Mouse (Mus musculus) brown adipose tissue, adult 24 weeks (tissue): ENCODE results near the gene Inhbe. TPM values are rescaled to one million over a fixed set of nuclear protein-coding genes. Genes with fewer than 3 reads are reported as not detected.
"Not testable (repeated sequence)": the region's sequence is repeated elsewhere in the genome, so short reads cannot be mapped to it uniquely, and the experiment has no call there.

ENCODE experiments used
- H3K27ac ChIP-seq: fragments of 200-500 bp; replicated peaks from 2 replicates; pipeline ENCODE4 v1.5.1; 2012; ENCODE audit warnings: low read depth, mild to moderate bottlenecking, low read length
- H3K4me1 ChIP-seq: fragments of 200-500 bp; 2 replicates; pipeline ENCODE4 v1.6.1; 2012; ENCODE audit warnings: low read length, mixed read lengths; ENCODE audit not compliant: control insufficient read depth, insufficient read depth, insufficient read length
- H3K4me3 ChIP-seq: fragments of 200-500 bp; 2 replicates; pipeline ENCODE4 v1.5.1; 2012; ENCODE audit warnings: low read depth, mild to moderate bottlenecking, low read length, moderate library complexity; ENCODE audit not compliant: insufficient read depth
- polyA plus RNA-seq: library from polyadenylated mRNA; stranded (reverse); fragments of >200 nt; gene quantifications from 2 replicates; pipeline ENCODE4 v1.2.4, GENCODE M21; 2012; ENCODE audit not compliant: missing spikeins, insufficient read depth, insufficient read length

The Inhbe gene
- polyA plus RNA-seq, 1 experiment, result not detected

- Histone ChIP-seq H3K4me1 (no peaks in the 10 kb centered on the region), H3K4me3 (no peak overlapping the region), H3K27ac (no peak overlapping the region)
Measured at GRCm38 (mm10) chr10:127319969-127320368, 34.2 kb downstream of the Inhbe start.

- H3K27ac ChIP-seq, result no peak overlapping the region
- H3K4me3 ChIP-seq, result no peak overlapping the region
- no peaks in the 10 kb centered on the region for H3K4me1 ChIP-seq
Measured at GRCm38 (mm10) chr10:127318009-127318408, 36.2 kb downstream of the Inhbe start.

- no peak overlapping the region for H3K4me3 ChIP-seq
- H3K27ac ChIP-seq, result no peak overlapping the region
- H3K4me1 ChIP-seq, result no peaks in the 10 kb centered on the region
Measured at GRCm38 (mm10) chr10:127317277-127317676, 36.9 kb downstream of the Inhbe start.

- not testable (repeated sequence) for H3K27ac ChIP-seq, H3K4me1 ChIP-seq, H3K4me3 ChIP-seq
Measured at GRCm38 (mm10) chr10:127314950-127315349, 39.3 kb downstream of the Inhbe start.

GRCm38 (mm10) chr10:127313516-127313915, 40.7 kb downstream of the Inhbe start:
- H3K4me1 ChIP-seq, H3K4me3 ChIP-seq: not testable (repeated sequence)

GRCm38 (mm10) chr10:127312858-127313257, 41.4 kb downstream of the Inhbe start:
- Histone ChIP-seq H3K4me3 (no peak overlapping the region), H3K27ac (peak overlapping the region; percentile 4; the same call in 1 of the 2 replicates), H3K4me1 (peaks cover 3% of the 10 kb centered on the region; the same call in 1 of the 2 replicates)

More at GRCm38 (mm10) chr10:127313516-127313915, 40.7 kb downstream of the Inhbe start:
- H3K27ac ChIP-seq, result not testable (repeated sequence)

GRCm38 (mm10) chr10:127312356-127312676, 41.9 kb downstream of the Inhbe start:
- H3K27ac ChIP-seq, result peak overlapping the region; percentile 84
- peak overlapping the region; percentile 65 for H3K4me3 ChIP-seq
- peaks cover 3% of the 10 kb centered on the region; the same call in 1 of the 2 replicates for H3K4me1 ChIP-seq

- H3K4me3 ChIP-seq, result peak within 1 kb of the TSS; percentile 77
- peaks cover 3% of the 10 kb centered on the region; the same call in 1 of the 2 replicates for H3K4me1 ChIP-seq
- H3K27ac ChIP-seq, result peak within 1 kb of the TSS; percentile 84
Measured at GRCm38 (mm10) chr10:127311476-127312355, 42.5 kb downstream of the Inhbe start, which contains the start of gene Mars. Gene Mars, minus strand, starts transcription at chr10:127311786.

- Histone ChIP-seq H3K4me3 (peak overlapping the region; percentile 77), H3K27ac (peak overlapping the region; percentile 68), H3K4me1 (peaks cover 3% of the 10 kb centered on the region; the same call in 1 of the 2 replicates)
Measured at GRCm38 (mm10) chr10:127310523-127311475, 43.4 kb downstream of the Inhbe start.

GRCm38 (mm10) chr10:127309167-127309566, 45.0 kb downstream of the Inhbe start:
- not testable (repeated sequence) for H3K27ac ChIP-seq, H3K4me3 ChIP-seq, H3K4me1 ChIP-seq

- H3K4me1 ChIP-seq, result no peaks in the 10 kb centered on the region
- H3K4me3 ChIP-seq, result no peak overlapping the region
- H3K27ac ChIP-seq, result no peak overlapping the region
Measured at GRCm38 (mm10) chr10:127303136-127303535, 51.1 kb downstream of the Inhbe start.

GRCm38 (mm10) chr10:127300361-127300760, 53.9 kb downstream of the Inhbe start:
- Histone ChIP-seq H3K27ac (no peak overlapping the region), H3K4me1 (no peaks in the 10 kb centered on the region), H3K4me3 (no peak overlapping the region)
